Mouse (Mus musculus) CD4-positive, CD25-positive, alpha-beta regulatory T cell, adult 9 weeks (primary cell): ENCODE data around the gene Gatd1. TPM values are rescaled to one million over a fixed set of nuclear protein-coding genes. Genes with fewer than 3 reads are reported as not detected.

Experiments used
- polyA plus RNA-seq: library from polyadenylated mRNA; unstranded; fragments of 100-300 nt; shearing (Covaris generic); gene quantifications from one replicate; pipeline ENCODE4 v1.2.1, GENCODE M21; 2017

Gene Gatd1
- 91.0 TPM for polyA plus RNA-seq

GRCm38 (mm10) chr7:141413809-141414584 is at the start of gene Gatd1:
Gatd1 (minus strand) TSS chr7:141414136.

GRCm38 (mm10) chr7:141460391-141461113 is 46.6 kb upstream of the Gatd1 start, which contains the start of gene Cracr2b:
Cracr2b (plus strand) TSS chr7:141461094.

GRCm38 (mm10) chr7:141454967-141455551 is 41.1 kb upstream of the Gatd1 start, which contains the start of gene Pnpla2:
Pnpla2 (plus strand) TSS chr7:141455198.

GRCm38 (mm10) chr7:141447110-141447991 is 33.4 kb upstream of the Gatd1 start, which contains the start of gene Rplp2:
Rplp2 (plus strand) TSS chr7:141447370.

GRCm38 (mm10) chr7:141443828-141444237 is 29.9 kb upstream of the Gatd1 start, which contains the start of gene Pidd1:
Pidd1 (minus strand) TSS chr7:141444025.

GRCm38 (mm10) chr7:141437178-141438120 is 23.5 kb upstream of the Gatd1 start, which contains the start of gene Slc25a22:
Slc25a22 (minus strand) TSS chr7:141437892.

GRCm38 (mm10) chr7:141429310-141429709 is 15.4 kb upstream of the Gatd1 start, which contains the start of gene Cend1:
Cend1 (minus strand) TSS chr7:141429491.

GRCm38 (mm10) chr7:141391625-141392551 is 22.0 kb downstream of the Gatd1 start, which contains the start of gene Taldo1:
Taldo1 (plus strand) TSS chr7:141392199.

Other genes with a start within 250 kb of the Gatd1 start
- gene Rnh1, start 241.3 kb downstream of the Gatd1 start, polyA plus RNA-seq: 159 TPM
- gene Hras, start 220.1 kb downstream of the Gatd1 start, polyA plus RNA-seq: 5.2 TPM
- gene Lrrc56, start 220.0 kb downstream of the Gatd1 start, polyA plus RNA-seq: 3.4 TPM
- 14.1 TPM for gene Lmntd2, start 200.1 kb downstream of the Gatd1 start, polyA plus RNA-seq
- gene Rassf7, start 198.3 kb downstream of the Gatd1 start, polyA plus RNA-seq: 29.4 TPM
- 122 TPM for gene Phrf1, start 185.4 kb downstream of the Gatd1 start, polyA plus RNA-seq
- gene Irf7, start 147.7 kb downstream of the Gatd1 start, polyA plus RNA-seq: 160 TPM
- gene Cdhr5, start 137.3 kb downstream of the Gatd1 start, polyA plus RNA-seq: not detected
- gene Sct, start 135.0 kb downstream of the Gatd1 start, polyA plus RNA-seq: not detected
- gene Drd4, start 122.1 kb downstream of the Gatd1 start, polyA plus RNA-seq: not detected
- gene Deaf1, start 86.4 kb downstream of the Gatd1 start, polyA plus RNA-seq: 15.6 TPM
- 48.1 TPM for gene Tmem80, start 86.4 kb downstream of the Gatd1 start, polyA plus RNA-seq
- not detected for gene Eps8l2, start 75.3 kb downstream of the Gatd1 start, polyA plus RNA-seq
- 372 TPM for gene Taldo1, start 21.9 kb downstream of the Gatd1 start, polyA plus RNA-seq
- 0.27 TPM for gene Cend1, start 15.4 kb upstream of the Gatd1 start, polyA plus RNA-seq
- gene Slc25a22, start 23.8 kb upstream of the Gatd1 start, polyA plus RNA-seq: 87.4 TPM
- gene Pidd1, start 29.9 kb upstream of the Gatd1 start, polyA plus RNA-seq: 16.1 TPM
- gene Rplp2, start 33.2 kb upstream of the Gatd1 start, polyA plus RNA-seq: 2,295 TPM
- gene Pnpla2, start 41.1 kb upstream of the Gatd1 start, polyA plus RNA-seq: 109 TPM
- gene Cracr2b, start 47.0 kb upstream of the Gatd1 start, polyA plus RNA-seq: not detected
- gene Cd151, start 53.3 kb upstream of the Gatd1 start, polyA plus RNA-seq: 8.3 TPM
- gene Polr2l, start 61.0 kb upstream of the Gatd1 start, polyA plus RNA-seq: 43.2 TPM
- 1.9 TPM for gene Tspan4, start 61.1 kb upstream of the Gatd1 start, polyA plus RNA-seq
- gene Chid1, start 125.7 kb upstream of the Gatd1 start, polyA plus RNA-seq: 21.2 TPM
- 15.8 TPM for gene Ap2a2, start 148.0 kb upstream of the Gatd1 start, polyA plus RNA-seq
- gene Muc6, start 241.2 kb upstream of the Gatd1 start, polyA plus RNA-seq: 0.12 TPM